Mouse (Mus musculus): ENCODE results near the gene Usp30. TPM values are rescaled to one million over a fixed set of nuclear protein-coding genes. Genes with fewer than 3 reads are reported as not detected.
A peak's percentile ranks its signal among the peaks of the same experiment; 100 is the strongest.

Usp30 gene
- polyA plus RNA-seq, 1 experiment from 2014 or later, result 15.5 TPM

DNA sequence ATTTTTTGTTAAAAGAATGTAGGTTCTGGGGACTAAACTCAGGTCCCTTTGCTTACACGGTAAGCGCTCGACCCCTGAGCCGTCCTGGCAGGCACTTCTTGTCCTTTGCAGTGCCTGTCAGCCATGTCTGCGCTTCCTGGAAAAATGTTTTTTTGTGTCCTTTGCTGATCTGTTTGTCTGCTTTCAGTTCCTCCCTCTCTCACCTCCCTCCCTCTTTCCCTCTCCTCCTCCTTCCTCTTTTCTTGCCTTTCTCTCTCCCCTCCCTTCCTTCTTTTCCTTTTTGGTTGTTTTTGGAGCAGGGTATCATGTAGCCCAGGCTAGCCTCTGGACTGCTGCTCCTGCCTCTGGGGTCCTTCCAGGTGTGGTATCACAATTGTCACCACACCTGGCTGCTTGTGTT lies 49.8 kb downstream of the Usp30 start:
- DNase-seq (ENCODE audit: low spot score), result no peak
- Histone ChIP-seq H3K27ac (no peak overlapping the region), H3K4me3 (no peak overlapping the region), H3K4me1 (peaks cover 2% of the 10 kb centered on the region; the same call in 1 of the 2 replicates), H3K27me3 (ENCODE audit: low read depth, poor library complexity, severe bottlenecking) (no peaks in the 10 kb centered on the region), H3K9me3 (replicated peaks) (no peaks in the 10 kb centered on the region), H3K36me3 (peaks cover 95% of the 10 kb centered on the region)
- 87% methylated on average over 5 of the region's 5 CpGs for whole genome bisulfite sequencing

DNA sequence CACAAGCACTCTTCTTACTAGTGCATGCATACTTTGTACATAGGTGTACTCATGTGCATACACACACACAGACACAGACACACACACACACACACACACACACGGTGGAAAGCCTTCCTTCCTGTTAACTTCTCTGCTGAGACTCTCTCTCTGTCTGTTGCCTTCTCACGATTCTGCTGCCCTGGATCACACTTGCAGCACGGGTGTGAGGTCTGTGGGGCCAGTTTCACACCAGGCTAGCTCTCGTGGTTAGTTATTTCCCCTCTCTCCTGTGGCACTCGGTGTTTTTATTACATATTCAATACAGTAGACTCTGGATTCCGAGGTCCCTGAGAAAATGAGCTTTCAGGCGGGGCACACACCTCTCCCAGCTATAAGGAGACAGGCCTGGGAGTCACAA lies 51.3 kb downstream of the Usp30 start:
- Histone ChIP-seq H3K4me3 (no peak overlapping the region), H3K4me1 (peaks cover 8% of the 10 kb centered on the region; the same call in 1 of the 2 replicates), H3K27me3 (ENCODE audit: low read depth, poor library complexity, severe bottlenecking) (no peaks in the 10 kb centered on the region), H3K36me3 (peaks cover 95% of the 10 kb centered on the region), H3K9me3 (replicated peaks) (no peaks in the 10 kb centered on the region), H3K27ac (no peak overlapping the region)
- no peak for DNase-seq (ENCODE audit: low spot score)
- 90% methylated on average over 7 of the region's 7 CpGs for WGBS

DNA sequence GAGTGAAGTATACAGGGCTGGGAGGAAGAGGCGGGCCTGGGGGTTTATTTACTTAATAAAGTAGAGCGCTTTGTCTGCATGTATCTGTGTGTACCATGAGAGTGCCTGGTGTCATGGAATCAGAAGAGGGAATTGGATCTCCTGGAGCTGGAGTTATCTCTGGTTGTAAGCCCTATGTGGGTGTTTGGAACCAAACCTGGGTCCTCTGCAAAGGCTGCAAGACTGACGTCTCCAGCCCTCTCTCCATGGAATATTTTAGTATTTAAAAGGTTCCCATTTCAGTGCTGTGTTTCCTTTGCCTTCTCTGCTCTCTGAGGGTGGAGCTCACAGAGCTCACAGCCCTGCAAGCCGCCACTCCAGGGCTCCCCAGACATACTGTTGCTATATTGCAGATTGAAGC lies 54.5 kb downstream of the Usp30 start:
- no peaks in the 10 kb centered on the region for H3K27me3 ChIP-seq (ENCODE audit: low read depth, poor library complexity, severe bottlenecking)
- no peak for DNase-seq (ENCODE audit: low spot score)
- WGBS, result 84% methylated on average over 4 of the region's 4 CpGs
- H3K9me3 ChIP-seq (replicated peaks), result no peaks in the 10 kb centered on the region
- no peak overlapping the region for H3K27ac ChIP-seq
- H3K36me3 ChIP-seq, result peaks cover 95% of the 10 kb centered on the region
- H3K4me3 ChIP-seq, result no peak overlapping the region
- peaks cover 8% of the 10 kb centered on the region; the same call in 1 of the 2 replicates for H3K4me1 ChIP-seq

DNA sequence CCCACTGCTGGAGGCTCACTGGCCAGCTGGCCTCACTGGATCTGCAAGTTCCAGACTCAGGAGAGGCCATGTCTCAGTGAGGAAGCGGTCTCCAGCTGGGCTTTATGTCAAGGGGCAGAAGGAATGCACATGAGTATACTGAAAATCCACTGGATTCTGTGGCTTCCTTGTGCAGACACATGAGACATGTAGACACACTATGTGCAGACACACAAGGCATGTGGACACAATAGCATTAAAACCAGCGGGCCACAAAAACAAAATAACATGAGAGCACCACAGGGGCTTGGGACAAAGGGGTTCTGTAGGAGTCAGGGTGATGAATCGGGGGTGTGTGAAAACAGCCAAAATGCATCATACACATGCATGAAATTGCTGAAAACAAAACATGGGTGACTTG lies 60.7 kb downstream of the Usp30 start:
- 96% methylated on average over 3 of the region's 3 CpGs for WGBS
- Histone ChIP-seq H3K36me3 (peaks cover 50% of the 10 kb centered on the region), H3K27me3 (ENCODE audit: low read depth, poor library complexity, severe bottlenecking) (no peaks in the 10 kb centered on the region), H3K27ac (no peak overlapping the region), H3K9me3 (replicated peaks) (no peaks in the 10 kb centered on the region), H3K4me1 (peaks cover 17% of the 10 kb centered on the region), H3K4me3 (no peak overlapping the region)
- DNase-seq (ENCODE audit: low spot score), result no peak

DNA sequence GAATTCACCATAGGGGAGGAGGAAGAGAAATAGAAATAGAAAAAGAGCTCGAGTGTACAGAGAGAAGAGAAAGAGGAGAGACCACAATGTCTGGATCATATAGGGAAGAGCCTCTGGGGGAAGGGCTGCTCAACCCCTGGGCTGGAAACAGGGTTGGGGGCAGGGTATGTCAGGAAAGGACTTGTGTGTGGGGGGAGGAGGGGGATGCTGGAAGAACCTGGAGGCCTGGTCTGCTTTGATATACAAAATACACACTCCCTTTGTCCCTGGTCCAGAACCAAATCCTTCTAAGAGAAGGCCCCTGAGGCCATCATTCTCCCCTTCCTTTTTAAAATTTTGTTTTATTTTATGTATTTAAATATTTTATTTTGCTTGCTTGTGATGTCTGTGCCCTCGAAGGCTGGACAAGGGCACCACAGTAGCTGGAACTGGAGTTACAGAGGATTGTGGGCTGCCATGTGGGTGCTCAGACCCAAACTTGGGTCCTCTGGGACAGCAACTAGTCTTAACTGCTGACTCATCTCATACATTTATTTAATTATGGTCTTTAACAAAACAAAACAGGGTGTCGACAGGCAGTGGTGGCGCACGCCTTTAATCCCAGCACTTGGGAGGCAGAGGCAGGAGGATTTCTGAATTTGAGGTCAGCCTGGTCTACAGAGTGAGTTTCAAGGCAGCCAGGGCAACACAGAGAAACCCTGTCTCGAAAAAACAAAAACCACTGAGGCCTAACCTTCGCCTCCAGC lies 61.4 kb downstream of the Usp30 start:
- H3K27me3 ChIP-seq (ENCODE audit: low read depth, poor library complexity, severe bottlenecking), result no peaks in the 10 kb centered on the region
- WGBS, result 89% methylated on average over 7 of the region's 7 CpGs
- no peaks in the 10 kb centered on the region for H3K9me3 ChIP-seq (replicated peaks)
- H3K36me3 ChIP-seq, result peaks cover 43% of the 10 kb centered on the region
- H3K4me1 ChIP-seq, result peaks cover 23% of the 10 kb centered on the region
- H3K4me3 ChIP-seq, result peak overlapping the region; percentile 73
- no peak overlapping the region for H3K27ac ChIP-seq
- no peak for DNase-seq (ENCODE audit: low spot score)

DNA sequence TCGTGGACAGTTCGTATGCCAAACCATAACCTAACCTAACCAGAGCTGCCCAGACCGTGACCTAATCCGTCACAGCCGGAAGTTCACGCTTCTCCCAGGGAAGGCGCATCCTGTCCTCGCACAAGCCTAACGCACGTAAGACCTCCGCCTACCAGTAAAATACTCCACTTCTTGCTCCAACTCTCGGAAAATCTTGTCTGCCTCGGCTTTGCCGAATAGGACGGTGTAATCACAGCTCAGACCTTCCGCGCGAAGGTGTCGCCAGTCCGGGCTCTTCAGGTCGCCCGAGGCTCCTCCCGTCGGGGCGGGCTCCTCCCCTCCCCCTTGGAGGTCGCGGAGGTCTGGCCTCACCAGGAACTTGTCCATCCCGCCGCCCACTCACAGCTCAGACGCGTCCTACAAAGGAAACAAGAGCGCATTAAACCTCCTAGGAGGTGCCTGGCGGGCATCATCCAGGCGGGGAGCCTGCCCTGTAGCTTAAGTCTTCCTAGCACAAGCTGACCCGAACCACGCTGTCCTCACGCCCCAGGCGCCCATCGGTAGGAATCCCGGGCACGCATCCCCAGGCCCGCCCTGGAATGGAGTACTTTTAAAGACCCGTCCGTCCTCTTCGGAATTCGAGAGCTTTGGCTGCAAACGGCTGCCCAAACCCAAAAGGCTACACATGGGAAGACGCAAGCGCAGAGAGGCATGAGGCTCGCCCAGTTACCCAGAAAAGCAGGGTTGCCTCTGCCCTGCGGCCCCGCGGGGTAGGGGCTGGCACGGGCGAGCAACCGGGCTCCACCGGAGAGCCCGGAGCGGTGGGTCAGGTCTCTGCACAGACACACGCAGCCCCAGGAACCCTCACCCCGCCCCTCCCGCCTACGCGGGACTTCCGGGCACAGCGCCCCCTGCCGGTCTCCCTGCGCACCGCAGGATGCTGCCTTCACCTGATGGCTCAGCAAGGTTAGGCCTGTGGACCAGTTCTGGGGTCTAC lies 62.4 kb downstream of the Usp30 start, which contains the start of gene Alkbh2:
Gene Alkbh2, minus strand, starts transcription at position 845 of the 976 bp plus-strand sequence.
- Histone ChIP-seq H3K36me3 (peaks cover 37% of the 10 kb centered on the region), H3K27ac (peak within 1 kb of the TSS; percentile 92), H3K9me3 (replicated peaks) (no peaks in the 10 kb centered on the region), H3K27me3 (ENCODE audit: low read depth, poor library complexity, severe bottlenecking) (no peaks in the 10 kb centered on the region), H3K4me3 (peak within 1 kb of the TSS; percentile 73), H3K4me1 (peaks cover 33% of the 10 kb centered on the region)
- under 1% methylated on average over 69 of the region's 69 CpGs for whole genome bisulfite sequencing
- peak; percentile 99 for DNase-seq (ENCODE audit: low spot score)

DNA sequence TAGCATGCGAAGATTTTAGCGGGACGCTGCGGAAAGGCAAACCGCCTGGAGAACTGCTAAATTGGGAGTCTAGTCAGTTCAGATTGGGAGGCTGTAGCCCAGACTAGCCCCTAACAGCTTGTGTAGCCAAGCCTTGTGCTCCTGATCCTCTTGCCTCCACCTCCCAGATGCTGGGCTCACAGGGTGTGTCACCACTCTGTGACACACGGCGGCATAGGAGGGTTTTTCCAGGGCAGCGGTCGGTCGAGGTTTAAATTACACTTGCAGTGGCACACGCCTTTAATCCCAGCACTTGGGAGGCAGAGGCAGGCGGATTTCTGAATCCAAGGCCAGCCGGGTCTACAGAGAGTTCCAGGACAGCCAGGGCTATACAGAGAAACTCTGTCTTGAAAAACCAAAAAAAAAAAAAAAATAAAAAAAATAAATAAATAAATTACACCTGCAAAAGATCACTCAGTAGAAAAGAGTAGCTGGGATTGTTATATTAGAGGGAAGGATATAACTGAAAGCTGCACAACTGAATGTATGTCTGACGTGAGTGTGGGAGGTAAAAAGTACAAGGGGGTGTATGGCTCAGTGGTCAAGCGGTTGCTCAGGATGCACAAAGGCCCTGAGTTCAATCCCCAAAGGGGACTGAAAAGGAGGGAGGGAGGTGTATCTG lies 64.4 kb downstream of the Usp30 start:
- H3K27ac ChIP-seq, result no peak overlapping the region

DNA sequence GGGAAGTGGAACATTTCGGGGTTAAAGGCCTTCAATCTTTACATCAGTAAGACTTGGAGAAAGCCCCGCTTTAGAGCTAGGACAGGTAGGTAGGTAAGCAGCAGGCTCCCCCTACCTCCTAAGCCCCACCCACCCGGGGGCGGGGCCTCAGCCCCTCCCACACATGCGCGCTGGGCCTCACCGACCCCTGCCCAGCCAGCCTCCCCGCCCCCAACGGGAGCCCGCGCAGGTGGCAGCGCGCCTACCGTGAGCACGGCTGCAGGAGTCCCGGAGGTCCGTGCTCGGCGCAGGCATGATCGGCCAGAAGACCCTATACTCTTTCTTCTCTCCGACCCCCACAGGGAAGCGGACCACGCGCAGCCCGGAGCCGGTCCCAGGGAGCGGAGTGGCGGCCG lies 64.9 kb downstream of the Usp30 start, which contains the start of gene Ung:
Gene Ung, plus strand, starts transcription at position 176 of the 395 bp plus-strand sequence.
- peaks cover 39% of the 10 kb centered on the region for H3K4me1 ChIP-seq
- no peaks in the 10 kb centered on the region for H3K9me3 ChIP-seq (replicated peaks)
- H3K36me3 ChIP-seq, result peaks cover 35% of the 10 kb centered on the region
- under 1% methylated on average over 29 of the region's 29 CpGs for WGBS
- DNase-seq (ENCODE audit: low spot score), result peak; percentile 86
- H3K27ac ChIP-seq, result peak within 1 kb of the TSS; percentile 86
- no peaks in the 10 kb centered on the region for H3K27me3 ChIP-seq (ENCODE audit: low read depth, poor library complexity, severe bottlenecking)
- H3K4me3 ChIP-seq, result peak within 1 kb of the TSS; percentile 90

More for the DNA sequence above, 64.4 kb downstream of the Usp30 start:
- DNase-seq (ENCODE audit: low spot score), result no peak
- Histone ChIP-seq H3K9me3 (replicated peaks) (no peaks in the 10 kb centered on the region), H3K27me3 (ENCODE audit: low read depth, poor library complexity, severe bottlenecking) (no peaks in the 10 kb centered on the region), H3K4me3 (peak overlapping the region; percentile 90), H3K36me3 (peaks cover 35% of the 10 kb centered on the region), H3K4me1 (peaks cover 39% of the 10 kb centered on the region)
- WGBS, result 81% methylated on average over 15 of the region's 15 CpGs

DNA sequence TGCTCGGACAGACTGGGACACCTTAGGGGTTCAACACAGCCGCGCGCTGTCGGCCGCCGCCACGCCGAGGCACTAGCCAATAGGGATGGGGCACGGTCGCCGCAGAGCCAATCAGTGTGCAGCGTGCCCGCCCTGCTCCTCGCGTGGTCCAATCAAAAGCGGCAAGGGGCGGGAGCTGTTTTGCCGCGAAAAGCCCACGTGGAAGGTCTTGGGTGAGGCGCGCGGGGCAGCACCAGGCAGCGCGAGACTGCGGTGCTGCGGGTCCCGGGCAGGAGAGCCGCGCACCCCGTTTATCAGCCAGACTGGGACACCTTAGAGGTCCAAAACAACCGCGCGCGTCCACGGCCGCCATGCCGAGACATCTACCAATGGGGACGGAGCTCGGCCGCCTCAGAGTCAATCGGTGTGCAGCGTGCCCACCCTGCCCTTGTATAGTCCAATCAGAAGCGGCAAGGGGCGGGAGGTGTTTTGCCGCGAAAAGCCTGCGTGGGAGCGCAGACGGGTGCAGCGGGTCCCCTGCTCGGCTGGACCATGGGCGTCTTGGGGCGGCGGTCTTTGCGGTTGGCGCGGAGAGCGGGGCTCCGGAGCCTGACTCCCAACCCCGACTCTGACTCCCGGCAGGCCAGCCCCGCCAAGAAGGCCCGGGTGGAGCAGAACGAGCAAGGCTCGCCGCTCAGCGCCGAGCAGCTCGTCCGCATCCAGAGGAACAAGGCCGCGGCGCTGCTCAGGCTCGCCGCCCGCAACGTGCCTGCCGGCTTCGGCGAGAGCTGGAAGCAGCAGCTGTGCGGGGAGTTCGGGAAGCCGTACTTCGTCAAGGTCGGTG lies 65.6 kb downstream of the Usp30 start:
- Histone ChIP-seq H3K4me3 (peak overlapping the region; percentile 90), H3K27ac (peak overlapping the region; percentile 86), H3K4me1 (peaks cover 39% of the 10 kb centered on the region), H3K9me3 (replicated peaks) (no peaks in the 10 kb centered on the region), H3K27me3 (ENCODE audit: low read depth, poor library complexity, severe bottlenecking) (no peaks in the 10 kb centered on the region), H3K36me3 (peaks cover 35% of the 10 kb centered on the region)
- DNase-seq (ENCODE audit: low spot score), result peak; percentile 97
- WGBS, result under 1% methylated on average over 87 of the region's 87 CpGs

DNA sequence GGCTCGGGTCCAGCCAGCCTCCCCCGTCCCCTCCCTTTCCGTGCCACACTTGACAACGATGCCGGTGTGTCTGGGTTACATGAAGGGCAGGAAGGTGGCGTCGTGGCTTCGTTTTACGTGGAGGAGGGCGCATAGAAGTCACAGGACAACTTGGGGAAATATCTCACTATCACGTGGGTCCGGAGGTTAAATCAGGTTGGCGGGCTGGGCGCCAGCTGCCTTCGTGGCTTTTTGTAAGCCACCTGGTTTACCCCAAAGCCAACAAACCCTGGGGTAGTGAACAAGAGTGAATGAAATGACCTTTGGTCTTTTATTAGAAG lies 66.2 kb downstream of the Usp30 start:
- no peaks in the 10 kb centered on the region for H3K9me3 ChIP-seq (replicated peaks)
- H3K4me3 ChIP-seq, result peak overlapping the region; percentile 90
- peak; percentile 36 for DNase-seq (ENCODE audit: low spot score)
- WGBS, result 1% methylated on average over 15 of the region's 15 CpGs
- peaks cover 40% of the 10 kb centered on the region for H3K36me3 ChIP-seq
- H3K4me1 ChIP-seq, result peaks cover 39% of the 10 kb centered on the region
- no peaks in the 10 kb centered on the region for H3K27me3 ChIP-seq (ENCODE audit: low read depth, poor library complexity, severe bottlenecking)
- peak overlapping the region; percentile 86 for H3K27ac ChIP-seq

DNA sequence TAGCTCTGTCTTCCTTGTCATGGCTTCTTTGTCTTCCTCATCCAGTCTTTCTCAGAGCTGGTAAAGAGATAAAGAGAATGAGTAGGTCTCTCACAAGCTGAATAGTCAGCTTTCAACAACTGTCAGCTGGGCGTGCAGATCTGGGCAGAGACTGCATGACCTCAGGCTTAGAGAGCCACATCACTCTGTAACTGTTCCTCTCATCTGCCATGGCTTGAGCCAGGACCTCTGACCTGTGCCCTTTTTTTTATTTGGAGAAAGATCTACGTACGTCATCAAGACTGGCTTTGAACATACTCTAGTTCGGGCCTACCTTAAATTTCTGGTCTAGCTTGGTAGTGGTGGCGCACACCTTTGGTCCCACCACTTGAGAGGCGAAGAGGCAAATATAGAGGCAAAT lies 67.6 kb downstream of the Usp30 start:
- H3K27me3 ChIP-seq (ENCODE audit: low read depth, poor library complexity, severe bottlenecking), result no peaks in the 10 kb centered on the region
- no peak for DNase-seq (ENCODE audit: low spot score)
- H3K9me3 ChIP-seq (replicated peaks), result no peaks in the 10 kb centered on the region
- 86% methylated on average over 6 of the region's 6 CpGs for WGBS
- H3K27ac ChIP-seq, result no peak overlapping the region
- H3K36me3 ChIP-seq, result peaks cover 53% of the 10 kb centered on the region
- H3K4me3 ChIP-seq, result no peak overlapping the region
- peaks cover 30% of the 10 kb centered on the region for H3K4me1 ChIP-seq

DNA sequence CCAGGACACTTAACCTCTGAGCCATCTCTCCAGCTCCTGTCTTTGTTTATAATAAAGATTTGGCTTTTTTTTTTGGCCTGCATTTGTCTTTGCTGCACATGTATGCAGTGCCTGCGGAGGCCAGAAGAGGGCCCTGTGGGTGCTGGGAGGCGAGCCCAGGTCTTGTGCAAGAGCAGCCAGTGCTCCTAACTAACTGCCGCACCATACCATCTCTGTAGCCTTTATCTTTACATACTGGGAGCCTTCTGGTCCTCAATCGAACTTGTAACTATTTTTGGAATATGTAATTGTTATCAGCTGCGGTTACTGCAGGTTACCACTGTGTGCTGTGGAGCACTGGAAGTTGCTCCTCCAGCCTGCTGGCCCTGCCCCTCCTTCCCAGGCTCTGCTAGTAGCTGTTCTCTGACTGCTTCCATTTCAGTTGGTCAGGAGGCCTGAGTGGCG lies 68.9 kb downstream of the Usp30 start:
- H3K4me1 ChIP-seq, result peaks cover 26% of the 10 kb centered on the region
- WGBS, result 77% methylated on average over 6 of the region's 6 CpGs
- peaks cover 66% of the 10 kb centered on the region for H3K36me3 ChIP-seq

More for the DNA sequence above, 68.9 kb downstream of the Usp30 start:
- no peak for DNase-seq (ENCODE audit: low spot score)
- H3K9me3 ChIP-seq (replicated peaks), result no peaks in the 10 kb centered on the region
- H3K27ac ChIP-seq, result no peak overlapping the region
- no peaks in the 10 kb centered on the region for H3K27me3 ChIP-seq (ENCODE audit: low read depth, poor library complexity, severe bottlenecking)
- H3K4me3 ChIP-seq, result no peak overlapping the region
